Mouse (Mus musculus): ENCODE measurements at regions not wholly inside any gene's neighbourhood (a gene's known extent, or its start where the extent isn't known, plus 50 kb on each side); places are given as distances from the start of the nearest gene placed in this dataset.

- no peaks in the 10 kb centered on the region for H3K36me3 ChIP-seq (ENCODE audit: control insufficient read depth, insufficient read depth, low read length)
- no peak for TF ChIP-seq CTCF (IDR thresholded peaks at IDR 0.05; ENCODE audit: control insufficient read depth, insufficient read depth, insufficient replicate concordance, low read depth, low read length)
- TF ChIP-seq POLR2A (IDR thresholded peaks at IDR 0.05; ENCODE audit: control insufficient read depth, low read depth, low read length), result no peak
- H3K4me3 ChIP-seq (ENCODE audit: control insufficient read depth, low read depth, low read length), result no peak overlapping the region
- no peaks in the 10 kb centered on the region for H3K27me3 ChIP-seq (ENCODE audit: control insufficient read depth, insufficient read depth, low read length)
- no peak overlapping the region for H3K27ac ChIP-seq (ENCODE audit: control insufficient read depth, insufficient read depth, low read depth, low read length)
- no peaks in the 10 kb centered on the region for H3K4me1 ChIP-seq (ENCODE audit: control insufficient read depth, insufficient read depth, low read length)
Measured at GRCm38 (mm10) chr10:99450714-99451625, 187.9 kb downstream of the Dusp6 start.

GRCm38 (mm10) chr10:99451639-99452417, 188.8 kb downstream of the Dusp6 start:
- Histone ChIP-seq H3K36me3 (ENCODE audit: control insufficient read depth, insufficient read depth, low read length) (no peaks in the 10 kb centered on the region), H3K27ac (ENCODE audit: control insufficient read depth, insufficient read depth, low read depth, low read length) (no peak overlapping the region), H3K4me1 (ENCODE audit: control insufficient read depth, insufficient read depth, low read length) (no peaks in the 10 kb centered on the region), H3K4me3 (ENCODE audit: control insufficient read depth, low read depth, low read length) (no peak overlapping the region), H3K27me3 (ENCODE audit: control insufficient read depth, insufficient read depth, low read length) (no peaks in the 10 kb centered on the region)
- TF ChIP-seq POLR2A (IDR thresholded peaks at IDR 0.05; ENCODE audit: control insufficient read depth, low read depth, low read length) (no peak), CTCF (IDR thresholded peaks at IDR 0.05; ENCODE audit: control insufficient read depth, insufficient read depth, insufficient replicate concordance, low read depth, low read length) (no peak)

GRCm38 (mm10) chr10:99456180-99456579, 193.1 kb downstream of the Dusp6 start:
- Histone ChIP-seq H3K27ac (ENCODE audit: control insufficient read depth, insufficient read depth, low read depth, low read length) (no peak overlapping the region), H3K27me3 (ENCODE audit: control insufficient read depth, insufficient read depth, low read length) (no peaks in the 10 kb centered on the region), H3K4me1 (ENCODE audit: control insufficient read depth, insufficient read depth, low read length) (no peaks in the 10 kb centered on the region; the same call in 1 of the 2 replicates), H3K4me3 (ENCODE audit: control insufficient read depth, low read depth, low read length) (no peak overlapping the region), H3K36me3 (ENCODE audit: control insufficient read depth, insufficient read depth, low read length) (no peaks in the 10 kb centered on the region)
- TF ChIP-seq CTCF (IDR thresholded peaks at IDR 0.05; ENCODE audit: control insufficient read depth, insufficient read depth, insufficient replicate concordance, low read depth, low read length) (no peak), POLR2A (IDR thresholded peaks at IDR 0.05; ENCODE audit: control insufficient read depth, low read depth, low read length) (no peak)

- Histone ChIP-seq H3K4me3 (ENCODE audit: control insufficient read depth, low read depth, low read length) (no peak overlapping the region), H3K27me3 (ENCODE audit: control insufficient read depth, insufficient read depth, low read length) (no peaks in the 10 kb centered on the region), H3K4me1 (ENCODE audit: control insufficient read depth, insufficient read depth, low read length) (peaks cover 2% of the 10 kb centered on the region; the same call in 1 of the 2 replicates), H3K27ac (ENCODE audit: control insufficient read depth, insufficient read depth, low read depth, low read length) (no peak overlapping the region), H3K36me3 (ENCODE audit: control insufficient read depth, insufficient read depth, low read length) (no peaks in the 10 kb centered on the region)
- TF ChIP-seq CTCF (IDR thresholded peaks at IDR 0.05; ENCODE audit: control insufficient read depth, insufficient read depth, insufficient replicate concordance, low read depth, low read length) (no peak), POLR2A (IDR thresholded peaks at IDR 0.05; ENCODE audit: control insufficient read depth, low read depth, low read length) (no peak)
Measured at GRCm38 (mm10) chr10:99458047-99458446, 195.0 kb downstream of the Dusp6 start.

- Histone ChIP-seq H3K36me3 (ENCODE audit: control insufficient read depth, insufficient read depth, low read length) (no peaks in the 10 kb centered on the region), H3K4me1 (ENCODE audit: control insufficient read depth, insufficient read depth, low read length) (peaks cover 2% of the 10 kb centered on the region; the same call in 1 of the 2 replicates), H3K27ac (ENCODE audit: control insufficient read depth, insufficient read depth, low read depth, low read length) (no peak overlapping the region), H3K4me3 (ENCODE audit: control insufficient read depth, low read depth, low read length) (no peak overlapping the region), H3K27me3 (ENCODE audit: control insufficient read depth, insufficient read depth, low read length) (no peaks in the 10 kb centered on the region)
- TF ChIP-seq CTCF (IDR thresholded peaks at IDR 0.05; ENCODE audit: control insufficient read depth, insufficient read depth, insufficient replicate concordance, low read depth, low read length) (no peak), POLR2A (IDR thresholded peaks at IDR 0.05; ENCODE audit: control insufficient read depth, low read depth, low read length) (no peak)
Measured at GRCm38 (mm10) chr10:99459171-99459660, 196.2 kb downstream of the Dusp6 start.

GRCm38 (mm10) chr10:99459823-99460361, 196.9 kb downstream of the Dusp6 start:
- Histone ChIP-seq H3K27ac (ENCODE audit: control insufficient read depth, insufficient read depth, low read depth, low read length) (no peak overlapping the region), H3K27me3 (ENCODE audit: control insufficient read depth, insufficient read depth, low read length) (no peaks in the 10 kb centered on the region), H3K4me3 (ENCODE audit: control insufficient read depth, low read depth, low read length) (no peak overlapping the region), H3K4me1 (ENCODE audit: control insufficient read depth, insufficient read depth, low read length) (peaks cover 2% of the 10 kb centered on the region; the same call in 1 of the 2 replicates), H3K36me3 (ENCODE audit: control insufficient read depth, insufficient read depth, low read length) (no peaks in the 10 kb centered on the region)
- TF ChIP-seq CTCF (IDR thresholded peaks at IDR 0.05; ENCODE audit: control insufficient read depth, insufficient read depth, insufficient replicate concordance, low read depth, low read length) (0 out of 2 replicates have a peak, but pooled peaks have one; percentile 14), POLR2A (IDR thresholded peaks at IDR 0.05; ENCODE audit: control insufficient read depth, low read depth, low read length) (no peak)
